Mouse (Mus musculus) right cerebral cortex, postnatal 36 days (tissue): ENCODE measurements around the gene Mecom.
"Not testable (repeated sequence)": the region's sequence is repeated elsewhere in the genome, so short reads cannot be mapped to it uniquely, and the experiment has no call there.

Experiments
- DNase-seq, 2 experiments: peaks; one replicate each; pipeline ENCODE4 v3.0.0; 2022; ENCODE audit warnings: low spot score in 2 of 2, mixed read lengths in 1 of 2

The Mecom gene

GRCm38 (mm10) chr3:30547908-30548307 is at the start of gene Mecom:
Gene Mecom (minus strand): TSS chr3:30548008.
- DNase-seq = no peak

GRCm38 (mm10) chr3:30597271-30597670 is 49.5 kb upstream of the Mecom start:
- DNase-seq = no peak

- peak in 1 of 2 experiments; percentile 38 for DNase-seq
Measured at GRCm38 (mm10) chr3:30595111-30595832, 47.5 kb upstream of the Mecom start.

- no peak for DNase-seq
Measured at GRCm38 (mm10) chr3:30593719-30594485, 46.1 kb upstream of the Mecom start.

GRCm38 (mm10) chr3:30592418-30592853 is 44.6 kb upstream of the Mecom start:
- DNase-seq = no peak

- no peak for DNase-seq
Measured at GRCm38 (mm10) chr3:30588865-30589264, 41.1 kb upstream of the Mecom start.

- DNase-seq = no peak
Measured at GRCm38 (mm10) chr3:30573549-30573948, 25.7 kb upstream of the Mecom start.

- not testable (repeated sequence) for DNase-seq
Measured at GRCm38 (mm10) chr3:30566333-30566732, 18.5 kb upstream of the Mecom start.

GRCm38 (mm10) chr3:30560677-30561314 is 13.0 kb upstream of the Mecom start:
- DNase-seq = no peak

GRCm38 (mm10) chr3:30553741-30554140 is 5.9 kb upstream of the Mecom start:
- no peak for DNase-seq

GRCm38 (mm10) chr3:30550218-30550617 is 2.4 kb upstream of the Mecom start:
- DNase-seq = no peak

GRCm38 (mm10) chr3:30548928-30549327 is 1.1 kb upstream of the Mecom start:
- DNase-seq = no peak

GRCm38 (mm10) chr3:30546831-30547369 is 908 bp downstream of the Mecom start:
- peak in 1 of 2 experiments; percentile 4 for DNase-seq

- no peak for DNase-seq
Measured at GRCm38 (mm10) chr3:30546366-30546765, 1.4 kb downstream of the Mecom start.

- no peak for DNase-seq
Measured at GRCm38 (mm10) chr3:30545246-30545645, 2.6 kb downstream of the Mecom start.

GRCm38 (mm10) chr3:30544305-30544704 is 3.5 kb downstream of the Mecom start:
- DNase-seq = no peak

GRCm38 (mm10) chr3:30535821-30536220 is 12.0 kb downstream of the Mecom start:
- DNase-seq = no peak

- not testable (repeated sequence) for DNase-seq
Measured at GRCm38 (mm10) chr3:30520751-30521150, 27.1 kb downstream of the Mecom start.

GRCm38 (mm10) chr3:30519425-30519824 is 28.4 kb downstream of the Mecom start:
- DNase-seq = no peak

- DNase-seq = no peak
Measured at GRCm38 (mm10) chr3:30515795-30516170, 32.0 kb downstream of the Mecom start.

GRCm38 (mm10) chr3:30514901-30515794 is 32.7 kb downstream of the Mecom start:
- DNase-seq = no peak
